Mouse (Mus musculus): ENCODE measurements around the gene Fam193a. TPM values are rescaled to one million over a fixed set of nuclear protein-coding genes. Genes with fewer than 3 reads are reported as not detected.

Gene Fam193a
- polyA plus RNA-seq, 1 experiment = 39.7 TPM

DNA sequence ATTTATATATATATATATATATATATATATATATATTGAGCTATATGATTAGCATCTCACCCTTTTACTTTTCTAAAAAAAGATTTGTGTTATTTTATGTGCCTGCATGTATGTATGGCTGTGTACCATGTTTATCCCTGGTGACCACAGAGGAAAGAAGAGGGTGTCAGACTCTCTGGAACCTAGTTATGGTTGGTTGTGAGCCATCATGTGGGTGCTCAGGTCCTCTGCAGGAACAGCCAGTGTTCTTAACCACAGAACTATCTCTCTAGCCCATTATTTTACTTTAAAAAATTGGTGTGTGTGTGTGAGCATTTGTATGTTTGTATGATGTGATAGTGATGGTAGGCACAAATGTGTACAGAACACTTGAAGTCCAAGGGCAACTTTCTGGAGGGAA, 9.1 kb downstream of the Fam193a start:
- no peak for DNase-seq (ENCODE audit: extremely low spot score in 1 of 2, low spot score in 1 of 2)

DNA sequence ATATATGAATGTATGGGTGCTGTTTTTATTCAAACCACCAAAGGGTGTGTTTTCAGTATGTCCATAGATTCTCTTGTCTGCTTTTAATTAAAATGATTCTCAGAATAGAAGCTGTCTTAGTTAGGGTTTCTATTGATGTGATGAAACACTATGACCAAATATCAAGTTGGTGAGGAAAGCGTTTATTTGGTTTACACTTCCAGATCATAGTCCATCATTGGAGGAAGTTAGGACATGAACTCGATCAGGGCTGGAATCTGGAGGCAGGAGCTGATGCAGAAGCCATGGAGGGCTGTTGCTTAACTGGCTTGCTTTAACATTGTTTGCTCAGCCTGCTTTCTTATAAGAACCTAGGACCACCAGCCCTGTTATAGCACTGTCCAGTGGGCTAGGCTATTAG, 12.0 kb downstream of the Fam193a start:
- DNase-seq (ENCODE audit: extremely low spot score in 1 of 2, low spot score in 1 of 2) = no peak

DNA sequence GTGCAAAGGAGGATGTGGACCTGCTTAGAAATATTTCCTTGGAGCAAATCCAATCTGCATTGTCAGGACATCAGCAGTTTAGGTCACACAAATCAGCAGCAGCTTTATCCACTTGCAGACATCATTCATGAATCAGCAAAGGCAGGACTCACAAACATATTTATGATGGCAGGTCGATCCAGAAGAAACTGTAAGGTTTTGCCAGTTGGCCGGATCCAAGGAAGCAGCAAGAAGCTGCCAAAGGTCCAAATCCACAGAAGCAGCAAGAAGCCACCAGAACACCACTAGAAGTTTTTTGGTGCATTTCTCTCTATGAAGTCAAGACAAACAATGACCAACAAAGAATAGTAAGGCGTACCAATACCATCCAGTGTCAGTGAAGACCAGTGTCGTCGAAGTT, 15.9 kb downstream of the Fam193a start:
- no peak for DNase-seq (ENCODE audit: extremely low spot score in 1 of 2, low spot score in 1 of 2)

DNA sequence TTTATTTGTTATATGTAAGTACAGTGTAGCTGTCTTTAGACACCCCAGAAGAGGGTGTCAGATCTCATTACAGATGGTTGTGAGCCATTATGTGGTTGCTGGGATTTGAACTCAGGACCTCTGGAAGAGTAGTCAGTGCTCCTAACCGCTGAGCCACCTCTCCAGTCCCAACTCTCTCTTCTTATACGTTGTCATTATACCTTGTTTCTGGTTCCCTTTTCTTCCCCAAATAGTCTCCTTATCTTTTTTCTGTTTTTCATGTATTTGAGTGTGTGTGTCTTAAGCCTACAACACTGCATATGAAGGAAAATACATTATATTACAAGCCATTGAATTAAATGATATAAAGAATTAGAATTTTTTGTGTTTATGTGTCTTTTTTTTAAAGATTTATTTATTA, 17.0 kb downstream of the Fam193a start:
- DNase-seq (ENCODE audit: extremely low spot score in 1 of 2, low spot score in 1 of 2) = no peak

DNA sequence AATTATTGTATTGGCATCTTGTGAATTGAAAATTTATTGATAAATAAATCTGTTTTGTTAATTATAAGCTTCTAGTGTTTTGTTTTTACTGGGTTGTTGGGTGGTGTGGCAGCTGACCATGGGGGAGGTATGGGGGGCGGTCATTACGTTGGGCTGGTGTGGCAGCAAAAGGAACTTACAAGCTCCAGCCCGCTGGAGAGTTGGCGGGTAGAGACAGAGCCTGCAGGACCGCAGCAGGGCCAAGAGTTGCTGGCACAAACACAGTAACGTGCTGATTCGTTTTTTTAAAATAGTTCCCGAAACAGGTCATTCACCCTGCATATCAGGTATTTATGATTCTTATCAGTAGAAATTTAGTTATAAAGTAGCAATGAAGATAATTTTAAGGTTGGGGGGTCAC, 23.5 kb downstream of the Fam193a start:
- no peak for DNase-seq (ENCODE audit: extremely low spot score in 1 of 2, low spot score in 1 of 2)

DNA sequence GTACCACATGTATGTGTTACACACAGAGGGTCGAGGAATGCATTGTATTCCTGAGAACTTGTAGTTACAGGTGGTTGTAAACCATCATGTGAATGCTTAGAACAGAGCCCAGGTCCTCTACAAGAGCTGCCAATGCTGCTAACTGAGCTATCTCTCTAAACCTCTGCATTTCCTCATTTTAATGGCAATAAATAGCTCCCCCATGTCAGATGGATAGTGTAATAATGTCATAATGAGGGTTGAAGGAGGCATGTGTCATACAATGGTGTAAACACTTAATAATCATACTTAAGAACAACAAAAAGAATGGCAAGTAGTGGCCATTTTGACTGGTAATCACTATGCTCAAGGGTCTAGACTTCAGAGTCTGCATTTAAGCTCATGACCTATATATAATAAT, 25.6 kb downstream of the Fam193a start:
- no peak for DNase-seq (ENCODE audit: extremely low spot score in 1 of 2, low spot score in 1 of 2)

DNA sequence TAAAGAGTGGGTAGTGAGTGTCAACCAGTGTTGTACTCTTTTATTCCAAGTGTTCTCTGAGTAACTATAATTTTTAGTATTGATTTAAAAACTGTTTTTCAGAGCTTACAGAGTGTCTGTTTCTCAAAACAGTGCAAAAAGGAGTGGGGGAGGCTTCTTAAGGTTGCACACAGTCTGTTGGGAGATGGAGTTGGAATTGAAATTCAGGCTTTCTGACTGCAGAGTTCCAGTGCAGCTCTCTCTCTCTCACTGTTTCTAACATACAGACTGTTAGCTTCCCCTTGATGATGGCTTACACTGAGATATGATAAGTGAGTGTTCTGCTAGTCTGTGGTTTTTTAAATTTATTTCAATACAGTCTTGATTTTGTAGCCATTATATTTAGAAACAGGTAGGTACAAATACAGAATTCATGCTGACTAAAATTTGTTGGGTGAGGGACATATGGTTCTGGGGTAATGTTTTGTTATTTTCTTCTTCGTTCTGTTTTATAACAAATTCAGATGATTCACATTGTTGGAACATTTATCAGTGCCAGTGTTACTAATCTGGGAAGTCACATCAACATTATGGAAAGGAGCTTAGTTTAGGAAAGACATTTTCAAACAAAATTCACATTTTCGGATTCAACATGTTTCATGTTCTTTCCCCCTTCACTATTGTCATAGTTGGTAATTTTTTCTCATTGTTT, 26.3 kb downstream of the Fam193a start:
- peak in 1 of 2 experiments; percentile 32 for DNase-seq (ENCODE audit: extremely low spot score in 1 of 2, low spot score in 1 of 2)

DNA sequence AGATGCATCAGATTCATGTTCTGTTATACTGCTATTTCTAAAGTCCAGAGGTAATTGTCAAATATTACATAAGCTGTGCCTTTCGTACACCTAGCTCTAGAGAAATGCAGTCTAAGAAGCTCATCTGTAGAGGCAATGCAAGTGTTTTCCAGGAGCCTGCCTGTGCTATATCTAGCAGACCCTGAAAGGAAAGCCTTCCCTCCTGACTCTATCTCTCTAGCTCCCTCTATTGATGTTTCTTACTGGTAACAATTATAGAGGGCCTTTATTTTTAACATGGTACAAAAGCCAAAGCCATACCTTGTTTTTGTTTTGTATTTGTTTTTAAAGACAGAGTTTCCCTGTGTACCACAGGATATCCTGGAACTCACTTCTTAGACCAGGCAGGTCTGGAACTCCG, 28.1 kb downstream of the Fam193a start:
- DNase-seq (ENCODE audit: extremely low spot score in 1 of 2, low spot score in 1 of 2) = no peak

DNA sequence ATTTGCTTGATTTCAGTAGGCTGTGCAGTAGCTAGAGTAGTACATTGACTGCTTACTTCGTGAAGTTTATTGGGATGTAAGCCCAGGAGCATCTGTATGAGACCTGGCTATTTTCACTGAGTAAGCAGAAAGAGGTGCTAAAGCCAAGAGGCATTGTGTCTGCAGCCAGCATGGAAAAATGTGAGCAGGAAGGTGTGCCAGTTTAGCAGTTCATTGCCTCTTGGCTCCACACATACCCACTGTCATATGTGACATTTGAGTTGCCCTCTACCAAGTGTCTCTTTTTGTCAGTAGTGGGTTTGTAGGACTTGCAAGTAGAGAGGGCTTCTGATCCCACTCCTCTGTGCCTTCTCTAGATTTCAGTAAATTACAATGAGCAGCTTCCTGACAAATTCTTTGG, 28.6 kb downstream of the Fam193a start:
- DNase-seq (ENCODE audit: extremely low spot score in 1 of 2, low spot score in 1 of 2) = no peak

DNA sequence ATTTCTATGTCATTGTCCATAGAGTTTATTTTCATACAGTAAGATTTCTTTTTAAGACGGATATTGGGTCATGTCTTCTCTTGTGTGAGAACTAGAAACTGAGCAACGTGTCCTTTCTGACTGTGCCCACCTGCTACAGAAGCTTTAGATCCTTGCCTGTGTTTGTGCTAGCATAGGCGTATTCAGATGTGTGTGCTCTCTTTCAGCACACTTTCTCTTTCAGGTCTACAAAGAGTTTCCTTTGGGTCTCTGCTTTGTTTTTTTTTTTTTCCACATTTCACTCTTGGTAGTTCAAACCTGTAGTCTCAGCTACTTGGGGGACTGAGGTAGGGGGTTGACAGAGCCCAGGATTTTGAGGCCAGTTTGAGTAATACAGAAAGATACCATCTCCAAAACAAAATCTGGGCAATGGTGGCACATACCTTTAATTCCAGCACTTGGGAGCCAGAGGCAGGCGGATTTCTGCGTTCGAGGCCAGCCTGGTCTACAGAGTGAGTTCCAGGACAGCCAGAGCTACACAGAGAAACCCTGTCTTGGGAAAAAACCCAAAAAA, 37.7 kb downstream of the Fam193a start:
- DNase-seq (ENCODE audit: extremely low spot score in 1 of 2, low spot score in 1 of 2) = no peak

DNA sequence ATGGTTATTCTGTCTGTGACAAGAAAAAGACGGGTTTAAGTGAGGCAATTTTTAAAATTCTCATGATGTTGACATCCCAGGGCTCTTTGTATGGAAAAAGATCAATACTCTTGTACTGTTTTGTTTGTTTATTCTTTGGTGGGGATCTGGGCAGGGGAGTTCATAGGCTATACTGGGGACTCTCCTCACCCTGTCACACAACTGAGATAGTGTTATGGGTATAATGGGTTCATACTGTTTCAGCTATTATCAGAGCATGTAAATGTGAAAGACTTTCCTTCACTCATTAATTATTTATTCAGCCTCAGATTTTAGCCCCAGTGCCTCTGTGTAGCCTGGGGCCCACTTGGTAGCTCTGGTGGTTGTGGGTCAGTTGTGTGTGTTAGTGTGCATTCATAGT, 39.3 kb downstream of the Fam193a start:
- no peak for DNase-seq (ENCODE audit: extremely low spot score in 1 of 2, low spot score in 1 of 2)

DNA sequence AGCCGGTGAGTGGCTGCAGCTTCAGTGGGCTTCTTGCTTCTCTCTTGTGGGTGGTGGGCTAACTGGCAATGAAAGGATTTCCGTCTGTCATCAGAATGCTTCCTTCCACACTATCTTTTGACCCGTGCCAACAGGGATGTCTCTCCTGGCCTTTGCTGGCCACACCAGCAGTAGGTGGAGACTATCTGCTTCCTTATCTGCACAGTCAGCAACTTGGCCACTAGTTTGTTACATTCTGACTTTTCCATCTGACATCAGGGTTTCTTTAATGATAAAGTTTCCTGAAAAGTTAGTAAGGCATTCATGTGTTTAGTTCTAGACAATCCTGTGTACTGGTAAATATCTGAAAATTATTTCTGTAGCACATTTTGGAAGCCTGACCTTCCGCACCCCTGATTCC, 41.1 kb downstream of the Fam193a start:
- DNase-seq (ENCODE audit: extremely low spot score in 1 of 2, low spot score in 1 of 2) = no peak

DNA sequence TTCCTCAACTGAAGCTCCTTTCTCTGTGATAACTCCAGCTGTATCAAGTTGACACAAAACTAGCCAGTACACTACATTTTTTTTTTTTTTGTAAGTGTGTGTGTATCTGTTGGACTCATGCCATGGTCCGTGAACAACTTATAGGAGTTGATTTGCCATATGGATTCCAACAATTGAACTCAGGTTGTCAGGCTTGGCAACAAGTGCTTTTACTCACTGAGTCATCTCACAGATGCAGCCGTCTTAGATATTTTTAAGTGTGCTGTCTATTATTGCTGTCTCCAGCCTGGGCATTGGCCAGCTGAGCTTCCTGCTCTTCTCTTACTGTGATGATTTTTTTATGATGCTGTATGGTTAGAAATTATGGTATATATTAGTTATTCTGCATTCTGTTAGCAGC, 44.2 kb downstream of the Fam193a start:
- peak in 1 of 2 experiments; percentile 25 for DNase-seq (ENCODE audit: extremely low spot score in 1 of 2, low spot score in 1 of 2)

DNA sequence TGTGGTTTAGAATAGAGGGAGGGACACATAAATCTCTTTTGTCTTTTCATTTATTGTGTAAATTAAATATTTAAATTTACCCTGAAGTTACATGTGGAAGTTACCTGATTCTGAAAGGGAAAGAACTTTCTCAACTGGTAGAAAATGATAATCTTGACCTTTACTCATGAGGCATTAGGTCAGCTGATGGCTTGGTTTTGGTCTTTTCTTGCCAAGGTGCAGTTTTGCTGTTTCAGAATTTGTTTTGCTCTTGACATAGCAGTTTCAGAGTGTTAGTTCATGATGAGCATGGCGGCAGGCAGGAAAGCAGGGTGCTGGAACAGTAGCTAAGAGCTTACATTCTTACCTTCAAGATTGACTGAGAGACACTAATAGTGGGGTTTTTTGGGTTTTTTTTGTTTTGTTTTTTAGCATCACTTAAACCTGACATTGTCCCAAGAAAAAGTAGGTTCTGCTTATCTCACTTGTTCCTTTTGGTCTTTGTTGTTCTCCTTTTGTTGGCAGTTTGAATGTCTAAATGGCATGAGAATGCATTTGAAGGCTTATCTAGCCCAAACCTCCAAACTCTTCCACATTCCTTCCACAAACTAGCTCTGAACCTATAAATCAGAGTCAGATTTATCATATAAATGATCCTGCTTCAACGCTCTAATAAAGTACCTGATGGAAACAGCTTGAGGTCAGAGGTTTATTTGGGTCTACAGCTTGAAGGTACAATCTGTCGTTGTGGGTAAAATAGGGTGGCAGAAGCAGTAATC, 47.7 kb downstream of the Fam193a start:
- DNase-seq (ENCODE audit: extremely low spot score in 1 of 2, low spot score in 1 of 2) = no peak

DNA sequence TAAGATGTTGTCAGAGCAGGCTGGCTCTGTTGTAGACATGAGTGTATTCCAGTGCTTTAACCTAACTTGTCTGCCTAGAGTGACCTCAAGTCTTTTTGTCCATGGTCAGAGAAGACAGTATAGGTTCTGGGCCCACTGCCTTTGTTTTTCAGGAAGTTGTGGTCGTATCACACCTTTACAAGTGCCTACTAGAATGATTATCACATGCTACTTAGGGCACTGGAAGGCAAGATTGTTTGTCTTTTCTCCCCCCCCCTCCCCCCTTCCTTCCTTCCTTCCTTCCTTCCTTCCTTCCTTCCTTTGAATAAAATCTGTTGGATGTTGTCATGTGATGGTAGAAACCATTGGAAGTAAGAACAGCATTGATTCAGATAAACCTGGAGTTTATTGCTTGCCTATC, 49.5 kb downstream of the Fam193a start:
- no peak for DNase-seq (ENCODE audit: extremely low spot score in 1 of 2, low spot score in 1 of 2)

DNA sequence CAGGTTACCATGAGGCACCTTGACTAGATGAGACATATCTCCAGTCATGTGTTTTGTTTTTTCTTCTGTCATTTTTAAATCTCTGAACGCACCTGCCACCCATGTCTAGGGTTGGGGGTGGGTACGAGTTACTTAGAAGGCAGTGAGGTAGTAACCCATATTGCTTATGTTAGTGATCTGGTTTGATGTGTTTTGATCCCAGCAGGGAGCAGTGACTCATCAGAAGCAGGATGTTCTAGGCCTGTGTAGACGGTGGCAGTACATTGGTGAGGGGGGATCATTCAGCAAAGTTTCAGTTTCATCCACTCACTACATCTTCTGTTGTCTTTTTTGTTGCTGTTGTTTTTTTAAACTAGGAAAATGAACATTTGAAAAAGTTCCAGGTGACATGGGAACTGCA, 61.0 kb downstream of the Fam193a start:
- no peak for DNase-seq (ENCODE audit: extremely low spot score in 1 of 2, low spot score in 1 of 2)

DNA sequence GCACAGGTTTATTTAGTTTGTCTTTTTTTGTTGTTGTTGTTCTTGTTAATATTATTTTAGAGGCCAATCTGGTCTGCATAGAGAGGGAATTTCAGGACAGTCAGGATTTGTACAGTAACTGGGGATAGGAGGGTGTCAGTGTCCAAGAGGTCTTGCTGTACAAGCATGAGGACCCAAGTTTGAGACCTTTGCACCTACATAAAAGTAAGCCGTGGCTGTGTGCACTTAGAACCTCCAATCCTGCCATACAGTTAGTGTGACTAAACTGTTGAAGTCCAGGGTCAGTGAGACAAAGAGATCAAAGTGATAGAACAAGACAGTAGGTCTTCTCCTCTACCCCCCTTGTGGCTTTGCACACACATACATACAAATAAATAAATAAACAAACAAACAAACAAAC, 64.1 kb downstream of the Fam193a start:
- no peak for DNase-seq (ENCODE audit: extremely low spot score in 1 of 2, low spot score in 1 of 2)

DNA sequence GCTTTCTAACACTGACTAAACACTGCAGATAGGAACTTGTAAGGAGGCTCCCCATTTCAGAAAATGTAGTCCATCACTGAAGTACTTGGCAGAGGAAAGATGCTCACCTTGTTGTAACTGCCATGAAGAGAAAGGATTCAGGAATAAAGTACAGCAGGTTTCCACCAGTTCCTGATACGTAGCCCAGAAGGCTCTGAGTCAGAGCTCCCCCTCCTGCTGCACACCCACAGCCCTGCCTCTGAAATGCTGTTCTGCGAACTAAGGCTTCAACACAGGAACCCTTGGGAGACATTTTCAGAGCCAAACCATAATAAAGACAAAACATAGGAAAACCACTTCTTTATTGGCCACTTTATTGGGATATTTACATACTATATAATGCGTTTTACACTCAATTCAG, 64.5 kb downstream of the Fam193a start:
- DNase-seq (ENCODE audit: extremely low spot score in 1 of 2, low spot score in 1 of 2) = peak in 1 of 2 experiments; percentile 67

DNA sequence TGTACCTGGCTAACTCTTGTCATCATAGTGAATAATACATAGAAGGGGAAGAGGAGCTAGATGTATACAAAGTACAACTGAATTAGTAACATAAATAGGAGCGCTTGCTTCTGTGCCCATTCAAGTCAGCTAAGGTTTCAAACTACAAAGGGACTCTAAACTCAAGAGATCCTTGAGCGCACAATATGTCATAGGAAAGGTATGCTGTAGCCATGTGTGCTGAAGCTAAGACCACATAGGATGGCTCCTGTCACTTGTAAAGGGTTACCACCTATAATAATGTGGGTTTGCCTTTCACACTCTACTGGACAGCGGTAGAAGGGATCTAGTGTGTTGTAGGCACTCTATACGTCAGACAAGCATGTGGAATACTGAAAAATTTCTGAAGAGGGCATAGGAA, 68.3 kb downstream of the Fam193a start:
- DNase-seq (ENCODE audit: extremely low spot score in 1 of 2, low spot score in 1 of 2) = no peak

DNA sequence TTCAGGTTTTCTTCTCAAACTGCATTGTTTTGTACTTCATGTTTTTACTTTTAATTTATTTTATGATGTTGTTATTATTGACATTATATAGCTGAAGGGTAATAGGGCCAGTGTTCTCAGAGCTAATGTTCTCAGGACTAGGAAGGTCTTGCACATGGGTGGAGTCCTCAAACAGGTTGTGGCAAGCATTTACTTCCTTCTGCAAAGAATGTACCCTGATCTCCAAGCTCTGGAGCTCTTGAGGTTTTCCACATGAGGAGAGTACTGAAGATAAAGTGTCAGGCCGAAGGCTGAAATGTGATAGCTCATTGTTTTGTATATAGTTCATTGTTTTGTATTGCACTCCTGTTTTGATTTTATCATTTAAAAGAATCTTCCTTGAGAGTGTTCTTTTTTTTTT, 68.9 kb downstream of the Fam193a start:
- no peak for DNase-seq (ENCODE audit: extremely low spot score in 1 of 2, low spot score in 1 of 2)

DNA sequence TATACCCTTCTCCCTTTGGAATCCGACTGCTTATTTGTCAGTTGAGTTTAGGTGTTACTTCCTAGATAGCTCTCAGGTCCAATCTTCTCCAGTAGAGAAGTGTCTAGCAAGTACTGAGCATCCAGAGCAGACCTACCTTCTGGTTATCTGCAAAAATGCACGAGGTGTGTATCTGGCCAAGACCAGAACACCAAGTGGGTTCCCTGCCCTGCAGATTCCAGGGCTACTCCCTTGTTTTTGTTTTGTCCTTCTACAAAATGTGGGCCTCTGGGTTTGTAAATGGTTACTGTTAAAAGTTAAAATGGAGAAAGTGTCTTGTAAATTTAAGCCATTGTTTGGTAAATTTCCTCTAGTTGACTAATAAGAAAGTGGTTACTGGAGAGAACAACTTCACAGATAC, 70.0 kb downstream of the Fam193a start:
- DNase-seq (ENCODE audit: extremely low spot score in 1 of 2, low spot score in 1 of 2) = no peak

DNA sequence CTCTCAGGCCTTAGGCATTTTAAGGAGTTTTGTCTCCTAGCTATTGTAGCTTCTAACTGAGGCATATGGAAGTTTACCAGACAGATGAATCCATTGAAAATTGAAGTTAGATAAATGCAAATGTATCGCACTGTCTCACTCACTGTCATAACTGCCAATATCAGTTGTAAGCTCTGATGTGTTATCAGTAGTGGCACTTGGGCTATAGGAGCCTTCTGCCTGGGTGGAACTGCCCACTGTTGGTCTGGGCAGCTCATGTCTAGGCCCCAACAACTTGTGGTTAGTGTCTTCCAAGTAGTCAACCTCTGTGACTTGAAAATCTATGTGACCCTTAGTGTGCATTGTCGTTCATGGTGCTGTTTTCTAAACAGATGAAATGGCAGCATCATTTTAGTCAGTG, 72.1 kb downstream of the Fam193a start:
- DNase-seq (ENCODE audit: extremely low spot score in 1 of 2, low spot score in 1 of 2) = no peak

Measured in frontal cortex, adult 2 months (tissue).